ENCODE assay signal across 15 mouse cellular contexts in genomic region chr17:56858922-56859321, GRCm38 (mm10). TPM values are rescaled to one million over a fixed set of nuclear protein-coding genes. Genes with fewer than 3 reads are reported as not detected.
DNase-seq lines count a peak whose midpoint lies in the region; ATAC-seq and TF ChIP-seq lines count a peak whose summit lies in the region.
"Had no signal": no experiment of that assay in that cellular context is flagged by ENCODE, and none has a peak within 500 bp of the region (broad histone marks: within the 10 kb centered on the region; RNA-seq: fewer than 3 reads in every experiment).

No protein-coding gene starts in this region.

- peak overlapping the region; percentile 76 for H3K27ac ChIP-seq in heart, embryonic 16.5 days (ENCODE audit: low read length)
- no peak overlapping the region for H3K27ac ChIP-seq in heart, adult 2 months
- peak overlapping the region; percentile 75 for H3K27ac ChIP-seq in heart, postnatal 0 days (ENCODE audit: low read depth)
- H3K27ac ChIP-seq: embryonic facial prominence, embryonic 15.5 days; hindbrain, embryonic 10.5 days; liver, embryonic 15.5 days; neural tube, embryonic 13.5 days had no signal

- DNase-seq in heart, adult 2 months = no peak
- DNase-seq in MEL-GATA-1-ER (ENCODE audit: extremely low read depth, low read depth) = peak; percentile 77
- DNase-seq in heart, postnatal 0 days (ENCODE audit: low spot score) = peak; percentile 80
- DNase-seq in right cerebral cortex, postnatal 14 days = no peak
- DNase-seq in adrenal gland, adult 8-10 months = no peak

- no peaks in the 10 kb centered on the region for H3K79me2 ChIP-seq in heart, adult 2 months (replicated peaks; ENCODE audit: control insufficient read depth, insufficient read depth, low read length)

- H3K4me3 ChIP-seq in heart, embryonic 16.5 days (ENCODE audit: low read length) = no peak overlapping the region
- H3K4me3 ChIP-seq in heart, adult 2 months = no peak overlapping the region
- no peak overlapping the region for H3K4me3 ChIP-seq in heart, postnatal 0 days (ENCODE audit: low read depth, low read length)
- H3K4me3 ChIP-seq: embryonic facial prominence, embryonic 15.5 days; hindbrain, embryonic 10.5 days; liver, embryonic 15.5 days; neural tube, embryonic 13.5 days had no signal

- H3K9ac ChIP-seq in heart, embryonic 16.5 days (ENCODE audit: low read length) = peak overlapping the region; percentile 59
- no peak overlapping the region for H3K9ac ChIP-seq in heart, adult 2 months (ENCODE audit: low read depth, low read length)
- H3K9ac ChIP-seq in heart, postnatal 0 days (replicated peaks; ENCODE audit: low read depth, low read length) = no peak overlapping the region
- H3K9ac ChIP-seq: embryonic facial prominence, embryonic 15.5 days; liver, embryonic 15.5 days; neural tube, embryonic 13.5 days had no signal

- no peaks in the 10 kb centered on the region for H3K27me3 ChIP-seq in heart, embryonic 16.5 days (ENCODE audit: control insufficient read depth, insufficient read depth, low read length)
- no peaks in the 10 kb centered on the region for H3K27me3 ChIP-seq in heart, adult 2 months (ENCODE audit: control insufficient read depth, insufficient read depth, low read length)
- no peaks in the 10 kb centered on the region for H3K27me3 ChIP-seq in heart, postnatal 0 days (ENCODE audit: control insufficient read depth, insufficient read depth, low read length)
- H3K27me3 ChIP-seq: embryonic facial prominence, embryonic 15.5 days; liver, embryonic 15.5 days; neural tube, embryonic 13.5 days had no signal

- TF ChIP-seq CTCF in heart, adult 2 months (IDR thresholded peaks at IDR 0.05) = no peak
- TF ChIP-seq CTCF in heart, postnatal 0 days (IDR thresholded peaks at IDR 0.05; ENCODE audit: low read depth) = no peak

- no peak for TF ChIP-seq EP300 in heart, adult 2 months (IDR thresholded peaks at IDR 0.05; ENCODE audit: insufficient read depth, low read depth, low read length)
- TF ChIP-seq EP300 in heart, postnatal 0 days (IDR thresholded peaks at IDR 0.05; ENCODE audit: low read depth) = no peak

- WGBS in heart, embryonic 16.5 days = 21% methylated on average over 7 of the region's 7 CpGs
- WGBS in heart, adult 2 months = 32% methylated on average over 7 of the region's 7 CpGs
- 20% methylated on average over 7 of the region's 7 CpGs for WGBS in heart, postnatal 0 days

- H3K4me1 ChIP-seq in heart, embryonic 16.5 days (ENCODE audit: control insufficient read depth, insufficient read depth, low read length) = peaks cover 5% of the 10 kb centered on the region
- H3K4me1 ChIP-seq in heart, adult 2 months (ENCODE audit: control insufficient read depth, insufficient read depth, low read length) = no peaks in the 10 kb centered on the region; the same call in 1 of the 2 replicates
- no peaks in the 10 kb centered on the region; the same call in 1 of the 2 replicates for H3K4me1 ChIP-seq in heart, postnatal 0 days (ENCODE audit: control insufficient read depth, insufficient read depth)
- H3K4me1 ChIP-seq: embryonic facial prominence, embryonic 15.5 days; neural tube, embryonic 13.5 days had no signal

- intact Hi-C loops in heart, adult 2 months (cut with DNase I) = loop anchor here (1.0 kb wide), 1 partner anchor 50 kb away; no protein-coding TSS in a partner anchor

- peak; percentile 68; the same call in 1 of the 2 replicates for ATAC-seq in heart, embryonic 16.5 days (replicated peaks; ENCODE audit: extremely low read depth, insufficient read depth, low FRiP score)
- ATAC-seq in heart, postnatal 0 days (ENCODE audit: insufficient read depth, low read depth) = peak; percentile 90
- ATAC-seq in neutrophil, adult 5-6 weeks (ENCODE audit: extremely low read depth, insufficient number of reproducible peaks, low FRiP score, poor library complexity, severe bottlenecking) = peak; percentile 24; the same call in 1 of the 2 replicates

- peak overlapping the region; percentile 22; the same call in 1 of the 2 replicates for H3K4me2 ChIP-seq in heart, embryonic 16.5 days (ENCODE audit: low read depth, low read length)
- peak overlapping the region; percentile 1; the same call in 1 of the 2 replicates for H3K4me2 ChIP-seq in heart, postnatal 0 days (ENCODE audit: low read depth, low read length)
- H3K4me2 ChIP-seq: embryonic facial prominence, embryonic 15.5 days; liver, embryonic 15.5 days; neural tube, embryonic 13.5 days had no signal

- no peaks in the 10 kb centered on the region for H3K9me3 ChIP-seq in heart, embryonic 16.5 days (replicated peaks; ENCODE audit: control insufficient read depth, low read length)
- no peaks in the 10 kb centered on the region for H3K9me3 ChIP-seq in heart, postnatal 0 days (replicated peaks; ENCODE audit: control insufficient read depth, low read length)
- H3K9me3 ChIP-seq: embryonic facial prominence, embryonic 15.5 days; hindbrain, embryonic 10.5 days; liver, embryonic 15.5 days; neural tube, embryonic 13.5 days had no signal

- H3K36me3 ChIP-seq in heart, embryonic 16.5 days (ENCODE audit: control insufficient read depth, insufficient read depth) = no peaks in the 10 kb centered on the region
- no peaks in the 10 kb centered on the region for H3K36me3 ChIP-seq in heart, adult 2 months (ENCODE audit: control insufficient read depth, insufficient read depth, low read length)
- H3K36me3 ChIP-seq in heart, postnatal 0 days (replicated peaks; ENCODE audit: control insufficient read depth, insufficient read depth, low read length) = no peaks in the 10 kb centered on the region
- H3K36me3 ChIP-seq: embryonic facial prominence, embryonic 15.5 days; hindbrain, embryonic 10.5 days; liver, embryonic 15.5 days; neural tube, embryonic 13.5 days had no signal

- TF ChIP-seq POLR2A in heart, adult 2 months (IDR thresholded peaks at IDR 0.05; ENCODE audit: insufficient read depth, low read depth, low read length) = no peak

RNA-seq across cellular contexts. Expression of gene Acsbg2, which starts 15.3 kb away (rescaled TPM):
- not detected in 2 replicates for polyA plus RNA-seq in heart, embryonic 16.5 days (2015; fragmentation: Nextera tagmentation; extraction: Ambion mirVana)
- not detected for total RNA-seq in heart, adult 2 months (2021)
- 0.04 and 0.09 TPM in 2 replicates for polyA plus RNA-seq in heart, adult 2 months (2012; rRNA removed)
- total RNA-seq in heart, postnatal 0 days (2014; rRNA removed; ENCODE audit: low replicate concordance) = not detected in 2 replicates
- polyA plus RNA-seq in heart, postnatal 0 days (2015; fragmentation: Nextera tagmentation; extraction: Ambion mirVana) = 0.04 TPM in 1 of 2 replicates, not detected in the other
- not detected in 2 replicates for total RNA-seq in neutrophil, adult 5-6 weeks (2017)
- under 1 TPM in 3 of 4 experiments, not detected in 1; 0.22 to 0.40 (median 0.23) TPM for total RNA-seq in adrenal gland, adult 8-10 months (2022)
- total RNA-seq: left cerebral cortex, postnatal 14 days had no signal
- polyA plus RNA-seq: forebrain, embryonic 14.5 days; hindbrain, embryonic 10.5 days; liver, embryonic 15.5 days; midbrain, embryonic 14.5 days; neural tube, embryonic 13.5 days; urinary bladder, adult 2 months had no signal

RNA-seq across cellular contexts. Expression of gene 1700061G19Rik, which starts 16.4 kb away (rescaled TPM):
- polyA plus RNA-seq in heart, embryonic 16.5 days (2015; fragmentation: Nextera tagmentation; extraction: Ambion mirVana) = 0.30 and 0.61 TPM in 2 replicates
- not detected for total RNA-seq in heart, adult 2 months (2021)
- polyA plus RNA-seq in heart, adult 2 months (2012; rRNA removed) = 0.04 TPM in 1 of 2 replicates, not detected in the other
- total RNA-seq in heart, postnatal 0 days (2014; rRNA removed; ENCODE audit: low replicate concordance) = not detected in 2 replicates
- 0.36 TPM in 2 replicates for polyA plus RNA-seq in heart, postnatal 0 days (2015; fragmentation: Nextera tagmentation; extraction: Ambion mirVana)
- not detected in 2 replicates for total RNA-seq in neutrophil, adult 5-6 weeks (2017)
- 1 to 10 TPM in 3 of 4 experiments, under 1 TPM in 1; 0.34 to 1.7 (median 1.3) TPM for total RNA-seq in adrenal gland, adult 8-10 months (2022)

RNA-seq across cellular contexts. Expression of gene Rfx2, which starts 28.1 kb away (rescaled TPM):
- polyA plus RNA-seq in heart, embryonic 16.5 days (2015; fragmentation: Nextera tagmentation; extraction: Ambion mirVana) = 6.2 and 6.8 TPM in 2 replicates
- total RNA-seq in heart, adult 2 months (2021) = 1 to 10 TPM; 2.8 to 3.0 TPM
- polyA plus RNA-seq in heart, adult 2 months (2012; rRNA removed) = 5.1 and 6.0 TPM in 2 replicates
- total RNA-seq in heart, postnatal 0 days (2014; rRNA removed; ENCODE audit: low replicate concordance) = 7.0 and 17.9 TPM in 2 replicates
- 2.6 and 3.5 TPM in 2 replicates for polyA plus RNA-seq in heart, postnatal 0 days (2015; fragmentation: Nextera tagmentation; extraction: Ambion mirVana)
- total RNA-seq in neutrophil, adult 5-6 weeks (2017) = 8.6 and 11.1 TPM in 2 replicates
- total RNA-seq in adrenal gland, adult 8-10 months (2022) = 1 to 10 TPM; 5.5 to 9.5 (median 6.8) TPM

Comparison
In these comparisons a context has a peak if more than half of its experiments do, and no peak if none do; other contexts are left out.
1. DNase-seq: peak in MEL-GATA-1-ER (single experiment) and heart, postnatal 0 days (single experiment); none in heart, adult 2 months (0 of 2), right cerebral cortex, postnatal 14 days (single experiment) and adrenal gland, adult 8-10 months (single experiment).
2. ATAC-seq: peak in every context shown above with its lines; median percentile 90 in heart, postnatal 0 days; 68 in heart, embryonic 16.5 days; 24 in neutrophil, adult 5-6 weeks.